Mouse (Mus musculus) embryonic facial prominence, embryonic 13.5 days (tissue): ENCODE results near the gene 4933425L06Rik. TPM values are rescaled to one million over a fixed set of nuclear protein-coding genes. Genes with fewer than 3 reads are reported as not detected.

ENCODE experiments used
- ATAC-seq: fragments of 200-750 bp; cut with Nextera tagmentation; 2 replicates; pipeline ENCODE4 v1.8.0; 2017; ENCODE audit warnings: low read depth; ENCODE audit not compliant: insufficient number of reproducible peaks, insufficient read depth, low FRiP score, low TSS enrichment
- H3K27ac ChIP-seq: fragments of 300-500 bp; sonication (generic); 2 replicates; pipeline ENCODE4 v1.5.1; 2015; ENCODE audit warnings: moderate library complexity, mild to moderate bottlenecking, inconsistent platforms
- H3K27me3 ChIP-seq: fragments of 300-500 bp; sonication (generic); 2 replicates; pipeline ENCODE4 v1.6.1; 2015; ENCODE audit warnings: mild to moderate bottlenecking, inconsistent platforms
- H3K36me3 ChIP-seq: fragments of 300-500 bp; sonication (generic); 2 replicates; pipeline ENCODE4 v1.6.1; 2015; ENCODE audit warnings: mild to moderate bottlenecking, inconsistent platforms
- H3K4me1 ChIP-seq: fragments of 300-500 bp; sonication (generic); 2 replicates; pipeline ENCODE4 v1.6.1; 2015; ENCODE audit warnings: inconsistent platforms
- H3K4me2 ChIP-seq: fragments of 300-500 bp; sonication (generic); 2 replicates; pipeline ENCODE4 v1.6.1; 2015; ENCODE audit warnings: moderate library complexity, mild to moderate bottlenecking, inconsistent platforms
- H3K4me3 ChIP-seq: fragments of 300-500 bp; sonication (generic); 2 replicates; pipeline ENCODE4 v1.5.1; 2015; ENCODE audit warnings: mild to moderate bottlenecking, inconsistent platforms
- H3K9ac ChIP-seq: fragments of 300-500 bp; sonication (generic); 2 replicates; pipeline ENCODE4 v1.6.1; 2015; ENCODE audit warnings: mild to moderate bottlenecking, inconsistent platforms
- H3K9me3 ChIP-seq: fragments of 300-500 bp; sonication (generic); 2 replicates; pipeline ENCODE4 v1.6.1; 2016; ENCODE audit warnings: inconsistent platforms
- WGBS: fragments of 180-500 bp; shearing (Covaris S2); methylation state at CpG from one replicate; pipeline ENCODE4 v1.1.7; 2015; ENCODE audit warnings: mixed read lengths; 5-methylcytosine and 5-hydroxymethylcytosine counted together
- polyA plus RNA-seq: library from polyadenylated mRNA; unstranded; fragments of >200 nt; fragmentation: Nextera tagmentation; extraction: Ambion mirVana; gene quantifications from 2 replicates; pipeline ENCODE4 v1.2.1, GENCODE M21; 2015

The 4933425L06Rik gene
- polyA plus RNA-seq, 1 experiment from 2014 or later, result not detected

- no peak overlapping the region for H3K9ac ChIP-seq
- no peaks in the 10 kb centered on the region for H3K36me3 ChIP-seq
- no peaks in the 10 kb centered on the region for H3K4me1 ChIP-seq
- no peak overlapping the region for H3K27ac ChIP-seq
- ATAC-seq, result no peak
- no peaks in the 10 kb centered on the region for H3K27me3 ChIP-seq
- WGBS, result 72% methylated on average over 7 of the region's 7 CpGs
- H3K4me3 ChIP-seq, result no peak overlapping the region
- H3K9me3 ChIP-seq, result no peaks in the 10 kb centered on the region
- no peak overlapping the region for H3K4me2 ChIP-seq
Measured at GRCm38 (mm10) chr13:105066890-105067845, 14.8 kb upstream of the 4933425L06Rik start.

GRCm38 (mm10) chr13:105089276-105089675, 7.4 kb downstream of the 4933425L06Rik start:
- Histone ChIP-seq H3K4me3 (no peak overlapping the region), H3K36me3 (no peaks in the 10 kb centered on the region)
- WGBS, result 91% methylated on average over 3 of the region's 3 CpGs

GRCm38 (mm10) chr13:105096316-105096715, 14.4 kb downstream of the 4933425L06Rik start:
- H3K36me3 ChIP-seq, result no peaks in the 10 kb centered on the region
- no peaks in the 10 kb centered on the region for H3K27me3 ChIP-seq
- H3K4me1 ChIP-seq, result no peaks in the 10 kb centered on the region
- no peak for ATAC-seq
- H3K4me3 ChIP-seq, result no peak overlapping the region
- no peak overlapping the region for H3K9ac ChIP-seq
- WGBS, result 85% methylated on average over 2 of the region's 2 CpGs
- H3K27ac ChIP-seq, result no peak overlapping the region
- no peak overlapping the region for H3K4me2 ChIP-seq
- no peaks in the 10 kb centered on the region for H3K9me3 ChIP-seq

More at GRCm38 (mm10) chr13:105089276-105089675, 7.4 kb downstream of the 4933425L06Rik start:
- Histone ChIP-seq H3K27ac (no peak overlapping the region), H3K9me3 (no peaks in the 10 kb centered on the region), H3K4me2 (no peak overlapping the region), H3K4me1 (no peaks in the 10 kb centered on the region), H3K9ac (no peak overlapping the region), H3K27me3 (no peaks in the 10 kb centered on the region)
- no peak for ATAC-seq

GRCm38 (mm10) chr13:105100705-105101104, 18.8 kb downstream of the 4933425L06Rik start:
- Histone ChIP-seq H3K4me1 (no peaks in the 10 kb centered on the region), H3K36me3 (no peaks in the 10 kb centered on the region), H3K9me3 (no peaks in the 10 kb centered on the region), H3K27ac (no peak overlapping the region), H3K4me3 (no peak overlapping the region), H3K9ac (no peak overlapping the region), H3K4me2 (no peak overlapping the region), H3K27me3 (no peaks in the 10 kb centered on the region)
- WGBS, result 87% methylated on average over 4 of the region's 4 CpGs
- no peak for ATAC-seq

- Histone ChIP-seq H3K4me3 (no peak overlapping the region), H3K36me3 (no peaks in the 10 kb centered on the region), H3K9me3 (no peaks in the 10 kb centered on the region), H3K4me2 (no peak overlapping the region), H3K4me1 (no peaks in the 10 kb centered on the region), H3K27ac (no peak overlapping the region), H3K9ac (no peak overlapping the region), H3K27me3 (no peaks in the 10 kb centered on the region)
- 75% methylated on average over 2 of the region's 2 CpGs for WGBS
- ATAC-seq, result no peak
Measured at GRCm38 (mm10) chr13:105104385-105104784, 22.5 kb downstream of the 4933425L06Rik start.

- no peaks in the 10 kb centered on the region for H3K36me3 ChIP-seq
- H3K9ac ChIP-seq, result no peak overlapping the region
- ATAC-seq, result no peak
- H3K4me1 ChIP-seq, result 0 out of 2 replicates have a peak, but pooled peaks cover 3% of the 10 kb centered on the region
- H3K27me3 ChIP-seq, result no peaks in the 10 kb centered on the region
- no peak overlapping the region for H3K4me2 ChIP-seq
- no peak overlapping the region for H3K27ac ChIP-seq
- 87% methylated on average over 6 of the region's 6 CpGs for WGBS
- no peak overlapping the region for H3K4me3 ChIP-seq
- H3K9me3 ChIP-seq, result no peaks in the 10 kb centered on the region
Measured at GRCm38 (mm10) chr13:105111599-105111998, 29.7 kb downstream of the 4933425L06Rik start.

- Histone ChIP-seq H3K36me3 (no peaks in the 10 kb centered on the region), H3K4me1 (no peaks in the 10 kb centered on the region), H3K4me2 (no peak overlapping the region), H3K9ac (no peak overlapping the region), H3K9me3 (no peaks in the 10 kb centered on the region), H3K4me3 (no peak overlapping the region), H3K27ac (no peak overlapping the region), H3K27me3 (no peaks in the 10 kb centered on the region)
- ATAC-seq, result no peak
Measured at GRCm38 (mm10) chr13:105121617-105122016, 39.7 kb downstream of the 4933425L06Rik start.

GRCm38 (mm10) chr13:105122092-105122491, 40.2 kb downstream of the 4933425L06Rik start:
- Histone ChIP-seq H3K4me2 (no peak overlapping the region), H3K9ac (no peak overlapping the region), H3K9me3 (no peaks in the 10 kb centered on the region), H3K27ac (no peak overlapping the region), H3K4me3 (no peak overlapping the region), H3K27me3 (no peaks in the 10 kb centered on the region), H3K4me1 (no peaks in the 10 kb centered on the region), H3K36me3 (no peaks in the 10 kb centered on the region)
- WGBS, result 91% methylated on average over 3 of the region's 3 CpGs
- ATAC-seq, result no peak

GRCm38 (mm10) chr13:105130080-105130479, 48.2 kb downstream of the 4933425L06Rik start:
- Histone ChIP-seq H3K36me3 (no peaks in the 10 kb centered on the region), H3K9ac (no peak overlapping the region), H3K27me3 (no peaks in the 10 kb centered on the region), H3K27ac (no peak overlapping the region), H3K4me1 (no peaks in the 10 kb centered on the region), H3K4me3 (no peak overlapping the region), H3K4me2 (no peak overlapping the region), H3K9me3 (no peaks in the 10 kb centered on the region)
- ATAC-seq, result no peak
- WGBS, result 67% methylated on average over 6 of the region's 6 CpGs

GRCm38 (mm10) chr13:105132370-105132769, 50.4 kb downstream of the 4933425L06Rik start:
- no peak for ATAC-seq
- Histone ChIP-seq H3K36me3 (no peaks in the 10 kb centered on the region), H3K4me3 (no peak overlapping the region), H3K4me1 (no peaks in the 10 kb centered on the region), H3K9ac (no peak overlapping the region), H3K9me3 (no peaks in the 10 kb centered on the region), H3K4me2 (no peak overlapping the region), H3K27me3 (no peaks in the 10 kb centered on the region), H3K27ac (no peak overlapping the region)
- 75% methylated on average over 6 of the region's 6 CpGs for WGBS

GRCm38 (mm10) chr13:105132776-105133175, 50.9 kb downstream of the 4933425L06Rik start:
- H3K4me1 ChIP-seq, result no peaks in the 10 kb centered on the region
- H3K9ac ChIP-seq, result no peak overlapping the region
- H3K4me2 ChIP-seq, result no peak overlapping the region
- no peaks in the 10 kb centered on the region for H3K36me3 ChIP-seq
- H3K9me3 ChIP-seq, result no peaks in the 10 kb centered on the region
- no peak overlapping the region for H3K27ac ChIP-seq
- WGBS, result 68% methylated on average over 2 of the region's 2 CpGs
- no peaks in the 10 kb centered on the region for H3K27me3 ChIP-seq
- no peak for ATAC-seq
- H3K4me3 ChIP-seq, result no peak overlapping the region

GRCm38 (mm10) chr13:105134397-105134796, 52.5 kb downstream of the 4933425L06Rik start:
- WGBS, result 71% methylated on average over 5 of the region's 5 CpGs
- Histone ChIP-seq H3K27ac (no peak overlapping the region), H3K27me3 (no peaks in the 10 kb centered on the region), H3K9ac (no peak overlapping the region), H3K9me3 (no peaks in the 10 kb centered on the region), H3K4me1 (no peaks in the 10 kb centered on the region), H3K4me2 (no peak overlapping the region), H3K36me3 (no peaks in the 10 kb centered on the region), H3K4me3 (no peak overlapping the region)
- ATAC-seq, result no peak
